Mouse (Mus musculus): ENCODE measurements at regions not wholly inside any gene's neighbourhood (a gene's known extent, or its start where the extent isn't known, plus 50 kb on each side); places are given as distances from the start of the nearest gene placed in this dataset.

- 30% methylated on average over 6 of the region's 6 CpGs for WGBS
- H3K4me1 ChIP-seq (replicated peaks): no peaks in the 10 kb centered on the region
- no peak overlapping the region for H3K4me3 ChIP-seq
These were observed 67.5 kb upstream of the Lhx1 start for GRCm38 (mm10) chr11:84592715-84593339.

GRCm38 (mm10) chr11:84587107-84587506 lies 61.8 kb upstream of the Lhx1 start:
- ATAC-seq (ENCODE audit: low FRiP score, low read depth): no peak
- Histone ChIP-seq H3K27me3 (no peaks in the 10 kb centered on the region; the same call in 1 of the 2 replicates), H3K4me1 (replicated peaks) (peaks cover 15% of the 10 kb centered on the region), H3K9ac (no peak overlapping the region), H3K4me3 (no peak overlapping the region), H3K4me2 (no peak overlapping the region), H3K36me3 (no peaks in the 10 kb centered on the region), H3K9me3 (no peaks in the 10 kb centered on the region), H3K27ac (replicated peaks) (0 out of 2 replicates have a peak overlapping the region, but pooled peaks have one; percentile 22)
- WGBS: 14% methylated on average over 14 of the region's 14 CpGs

More at GRCm38 (mm10) chr11:84592715-84593339, 67.5 kb upstream of the Lhx1 start:
- H3K36me3 ChIP-seq: no peaks in the 10 kb centered on the region
- H3K27ac ChIP-seq (replicated peaks): no peak overlapping the region
- no peak overlapping the region for H3K9ac ChIP-seq
- H3K4me2 ChIP-seq: no peak overlapping the region
- H3K9me3 ChIP-seq: no peaks in the 10 kb centered on the region
- ATAC-seq (ENCODE audit: low FRiP score, low read depth): no peak
- H3K27me3 ChIP-seq: no peaks in the 10 kb centered on the region; the same call in 1 of the 2 replicates

DNA sequence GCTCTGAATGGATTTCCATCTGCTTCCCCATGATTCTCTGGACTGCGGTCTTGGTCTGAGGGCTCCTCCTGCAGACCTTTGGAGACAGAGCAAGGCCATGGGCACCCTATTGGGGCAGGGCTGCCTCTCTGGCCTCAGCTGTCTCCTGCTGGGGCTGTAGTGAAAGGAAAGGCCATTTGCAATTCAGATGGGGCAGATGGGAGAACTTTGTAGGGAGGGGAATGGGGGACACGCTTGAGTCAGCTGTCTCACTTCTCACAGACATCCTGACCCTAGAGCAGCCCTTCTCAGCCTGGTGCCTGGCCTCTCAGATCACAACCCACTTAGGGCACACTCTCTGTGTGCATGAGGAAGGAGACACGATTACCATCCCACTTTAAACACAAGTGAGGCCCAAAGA lies 60.3 kb upstream of the Lhx1 start:
- no peak overlapping the region for H3K4me3 ChIP-seq
- H3K36me3 ChIP-seq: no peaks in the 10 kb centered on the region
- no peak overlapping the region for H3K9ac ChIP-seq
- H3K4me2 ChIP-seq: no peak overlapping the region
- WGBS: 13% methylated on average over 3 of the region's 3 CpGs
- H3K4me1 ChIP-seq (replicated peaks): peaks cover 15% of the 10 kb centered on the region
- H3K9me3 ChIP-seq: no peaks in the 10 kb centered on the region
- 0 out of 2 replicates have a peak, but pooled peaks have one; percentile 38 for ATAC-seq (ENCODE audit: low FRiP score, low read depth)
- no peak overlapping the region for H3K27ac ChIP-seq (replicated peaks)
- H3K27me3 ChIP-seq: no peaks in the 10 kb centered on the region

DNA sequence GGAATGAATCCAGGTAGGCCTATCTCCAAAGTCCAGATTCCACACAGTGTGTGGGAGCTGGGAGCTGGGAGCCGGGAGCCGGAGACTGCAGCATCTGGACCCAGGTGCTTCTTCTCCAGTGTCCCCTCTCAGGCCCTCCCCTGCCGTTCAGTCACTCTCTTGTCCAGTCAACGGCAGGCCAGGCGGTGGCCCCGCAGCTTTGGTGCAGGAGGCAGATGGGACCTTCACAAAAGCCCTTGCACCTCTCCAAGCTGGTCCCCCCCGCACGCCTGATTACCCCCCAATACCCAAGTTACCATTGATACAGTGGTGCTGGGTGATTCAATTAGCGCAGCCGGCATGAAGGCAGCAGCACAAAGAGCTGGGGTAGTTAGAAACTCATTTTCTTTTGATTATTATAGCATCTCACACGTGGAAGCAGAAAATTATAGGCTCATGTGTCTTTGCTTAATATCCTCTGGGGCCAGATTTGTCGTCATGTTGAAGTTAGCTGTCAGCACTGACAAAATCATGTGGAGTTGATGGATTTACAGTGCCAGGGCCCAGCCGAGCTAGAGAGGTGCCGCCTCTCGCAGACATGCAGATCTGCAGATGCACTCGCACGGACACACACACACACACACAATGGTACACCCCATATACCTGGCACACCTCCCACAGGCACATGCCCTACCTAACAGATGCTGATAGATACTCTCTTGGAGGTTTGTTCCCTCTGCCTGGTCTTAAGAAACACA lies 53.6 kb upstream of the Lhx1 start:
- no peak overlapping the region for H3K4me2 ChIP-seq
- WGBS: 20% methylated on average over 17 of the region's 17 CpGs
- H3K9ac ChIP-seq: no peak overlapping the region
- peaks cover 5% of the 10 kb centered on the region; the same call in 1 of the 2 replicates for H3K27me3 ChIP-seq
- 0 out of 2 replicates have a peak overlapping the region, but pooled peaks have one; percentile 12 for H3K27ac ChIP-seq (replicated peaks)
- H3K9me3 ChIP-seq: no peaks in the 10 kb centered on the region
- peak; percentile 65; the same call in 1 of the 2 replicates for ATAC-seq (ENCODE audit: low FRiP score, low read depth)
- H3K36me3 ChIP-seq: no peaks in the 10 kb centered on the region
- no peak overlapping the region for H3K4me3 ChIP-seq
- H3K4me1 ChIP-seq (replicated peaks): peaks cover 14% of the 10 kb centered on the region

Measured in hindbrain, embryonic 15.5 days (tissue).